Mouse (Mus musculus): ENCODE data around the gene Samd11. TPM values are rescaled to one million over a fixed set of nuclear protein-coding genes. Genes with fewer than 3 reads are reported as not detected.
A peak's percentile ranks its signal among the peaks of the same experiment; 100 is the strongest.

The Samd11 gene
- polyA plus RNA-seq (2015; fragmentation: Nextera tagmentation; extraction: Ambion mirVana), result 36.4 and 37.7 TPM in 2 replicates

DNA sequence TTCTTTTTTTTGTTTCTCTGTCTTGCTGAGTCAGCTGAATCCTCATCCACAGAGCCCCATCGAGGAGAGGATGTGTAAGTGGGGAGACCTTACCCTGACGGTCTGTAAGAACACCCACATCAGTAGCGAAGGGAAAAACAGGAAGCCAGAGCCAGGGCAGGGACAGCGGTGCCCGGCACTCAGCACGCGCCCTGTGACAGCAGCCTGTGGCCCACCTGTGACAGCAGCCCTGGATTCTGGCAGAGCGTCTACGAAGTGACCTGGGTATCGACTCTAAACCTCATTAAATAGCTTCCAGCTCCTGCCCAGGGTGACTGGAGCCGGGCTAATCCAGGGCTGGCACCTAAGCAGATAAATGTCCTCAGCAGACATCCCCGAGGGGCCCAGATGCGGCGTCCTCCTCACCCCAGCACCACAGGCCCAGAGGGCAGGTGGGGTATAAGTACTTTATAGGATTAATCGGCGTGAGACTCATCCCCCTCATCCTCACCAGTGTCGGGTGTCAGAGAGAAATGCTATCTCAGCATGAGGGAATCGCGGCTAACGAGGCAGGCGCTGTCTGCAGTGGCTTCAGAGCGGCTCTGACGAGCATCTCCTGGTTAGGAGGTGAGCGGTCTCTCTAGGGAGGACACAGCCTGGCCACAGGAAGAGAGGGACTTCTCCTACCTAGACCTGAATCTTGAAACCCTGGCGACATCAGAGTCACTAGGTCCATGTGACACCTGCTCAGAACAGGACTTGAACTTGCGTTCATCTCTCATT, at the start of gene Samd11:
Samd11 (minus strand) TSS at position 580 of the 762 bp plus-strand sequence.
- Histone ChIP-seq H3K4me1 (ENCODE audit: control insufficient read depth, low read depth, low read length) (peaks cover 44% of the 10 kb centered on the region), H3K4me3 (ENCODE audit: low read depth, low read length) (peak within 1 kb of the TSS; percentile 61), H3K4me2 (ENCODE audit: low read depth, low read length) (peak within 1 kb of the TSS; percentile 81), H3K27ac (ENCODE audit: low read length) (peak within 1 kb of the TSS; percentile 97), H3K9me3 (replicated peaks; ENCODE audit: control insufficient read depth, low read length) (no peaks in the 10 kb centered on the region), H3K9ac (ENCODE audit: low read depth, low read length) (peak within 1 kb of the TSS; percentile 81), H3K27me3 (ENCODE audit: control insufficient read depth, insufficient read depth, low read depth, low read length) (peaks cover 18% of the 10 kb centered on the region), H3K36me3 (ENCODE audit: control insufficient read depth, insufficient read depth) (peaks cover 17% of the 10 kb centered on the region)
- 3% methylated on average over 26 of the region's 26 CpGs for WGBS (ENCODE audit: insufficient replicate concordance)
- peak; percentile 13 for ATAC-seq (ENCODE audit: low read depth)

DNA sequence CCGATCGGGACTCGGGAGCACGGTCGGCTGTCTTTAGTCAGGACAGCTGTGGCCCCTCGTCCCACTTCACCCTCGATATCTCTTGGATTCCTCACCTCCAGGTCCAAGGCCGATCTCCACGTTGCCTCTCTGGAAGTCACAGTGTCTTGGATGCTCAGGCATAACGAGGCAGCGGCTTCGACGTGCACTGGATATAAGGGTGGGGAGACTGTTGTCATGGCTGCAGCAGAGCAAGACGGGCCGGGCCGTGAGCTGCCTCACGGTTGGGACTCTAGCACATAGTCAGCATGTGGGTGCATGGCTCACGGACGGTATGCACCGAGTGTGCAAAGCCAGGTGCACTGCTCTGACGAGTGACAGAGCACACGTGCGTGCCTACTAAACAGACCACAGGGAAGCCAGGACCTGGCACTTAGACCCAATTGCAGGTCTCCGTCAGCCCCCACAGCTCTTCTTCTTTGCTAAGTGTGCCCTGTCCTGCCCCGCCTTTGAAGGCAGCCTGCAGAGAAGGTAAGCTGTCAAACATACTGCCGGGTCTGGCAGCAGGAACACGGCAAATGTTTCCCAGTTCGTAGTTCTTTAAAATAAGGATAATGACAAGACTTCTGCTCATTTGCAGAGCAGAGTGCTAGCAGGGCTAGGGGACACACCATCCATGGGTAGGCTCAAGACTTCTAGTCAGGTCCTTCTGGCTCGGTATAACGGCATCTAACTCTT, 938 bp downstream of the Samd11 start:
- Histone ChIP-seq H3K9ac (ENCODE audit: low read depth, low read length) (peak overlapping the region; percentile 81), H3K4me3 (ENCODE audit: low read depth, low read length) (peak overlapping the region; percentile 61), H3K9me3 (replicated peaks; ENCODE audit: control insufficient read depth, low read length) (no peaks in the 10 kb centered on the region), H3K27me3 (ENCODE audit: control insufficient read depth, insufficient read depth, low read depth, low read length) (peaks cover 18% of the 10 kb centered on the region), H3K27ac (ENCODE audit: low read length) (peak overlapping the region; percentile 97), H3K36me3 (ENCODE audit: control insufficient read depth, insufficient read depth) (peaks cover 24% of the 10 kb centered on the region), H3K4me2 (ENCODE audit: low read depth, low read length) (peak overlapping the region; percentile 81), H3K4me1 (ENCODE audit: control insufficient read depth, low read depth, low read length) (peaks cover 51% of the 10 kb centered on the region)
- WGBS (ENCODE audit: insufficient replicate concordance), result 2% methylated on average over 30 of the region's 30 CpGs
- peak; percentile 58 for ATAC-seq (ENCODE audit: low read depth)

DNA sequence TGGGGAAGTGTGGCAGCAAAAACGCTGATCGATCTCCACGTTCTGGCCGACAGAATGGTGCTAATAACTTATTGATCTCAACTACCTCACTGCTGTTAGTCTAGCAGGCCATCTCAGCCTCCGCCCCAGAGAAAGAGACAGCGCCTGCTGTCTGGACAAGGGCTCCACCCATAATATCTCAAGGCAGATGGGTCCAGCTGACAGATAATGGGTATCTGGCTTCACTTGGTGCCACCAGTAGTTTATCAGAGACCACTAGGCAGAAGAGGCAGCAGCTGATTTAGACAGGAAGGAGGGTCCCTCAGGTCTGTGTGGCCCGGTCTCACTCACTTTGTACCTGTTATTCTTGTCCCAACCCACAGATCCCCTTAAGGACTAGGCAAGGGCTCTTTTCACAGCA, 2.4 kb downstream of the Samd11 start:
- 18% methylated on average over 7 of the region's 7 CpGs for WGBS (ENCODE audit: insufficient replicate concordance)
- peak overlapping the region; percentile 56 for H3K4me2 ChIP-seq (ENCODE audit: low read depth, low read length)
- peaks cover 39% of the 10 kb centered on the region for H3K36me3 ChIP-seq (ENCODE audit: control insufficient read depth, insufficient read depth)
- H3K27ac ChIP-seq (ENCODE audit: low read length), result peak overlapping the region; percentile 92
- H3K4me3 ChIP-seq (ENCODE audit: low read depth, low read length), result peak overlapping the region; percentile 43
- peak overlapping the region; percentile 68 for H3K9ac ChIP-seq (ENCODE audit: low read depth, low read length)
- peaks cover 57% of the 10 kb centered on the region for H3K4me1 ChIP-seq (ENCODE audit: control insufficient read depth, low read depth, low read length)
- ATAC-seq (ENCODE audit: low read depth), result peak; percentile 91
- no peaks in the 10 kb centered on the region for H3K9me3 ChIP-seq (replicated peaks; ENCODE audit: control insufficient read depth, low read length)
- H3K27me3 ChIP-seq (ENCODE audit: control insufficient read depth, insufficient read depth, low read depth, low read length), result peaks cover 18% of the 10 kb centered on the region

DNA sequence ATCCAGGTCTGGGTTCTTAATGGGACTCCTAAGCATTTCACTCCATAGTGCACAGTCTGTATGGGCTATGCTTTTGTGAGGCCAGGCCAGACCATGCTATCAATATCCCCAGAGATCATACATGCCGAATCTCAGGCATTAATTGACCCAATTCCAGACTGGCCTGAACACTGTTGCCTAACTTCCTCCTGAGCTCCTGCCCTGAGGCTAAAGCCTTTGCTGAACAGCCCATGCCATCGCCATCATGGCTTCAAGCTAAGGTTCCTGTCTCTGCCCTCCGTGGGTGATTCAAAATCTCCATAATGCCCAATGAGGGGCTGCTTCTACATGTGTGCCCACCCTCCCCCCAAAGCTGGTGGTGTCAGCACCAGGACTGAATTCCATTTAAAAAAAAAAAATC, 2.8 kb downstream of the Samd11 start:
- peaks cover 18% of the 10 kb centered on the region for H3K27me3 ChIP-seq (ENCODE audit: control insufficient read depth, insufficient read depth, low read depth, low read length)
- peak overlapping the region; percentile 92 for H3K27ac ChIP-seq (ENCODE audit: low read length)
- H3K9ac ChIP-seq (ENCODE audit: low read depth, low read length), result peak overlapping the region; percentile 68
- peaks cover 43% of the 10 kb centered on the region for H3K36me3 ChIP-seq (ENCODE audit: control insufficient read depth, insufficient read depth)
- whole genome bisulfite sequencing (ENCODE audit: insufficient replicate concordance), result 16% methylated on average over 3 of the region's 3 CpGs
- peak overlapping the region; percentile 43 for H3K4me3 ChIP-seq (ENCODE audit: low read depth, low read length)
- peak; percentile 5 for ATAC-seq (ENCODE audit: low read depth)
- peak overlapping the region; percentile 56 for H3K4me2 ChIP-seq (ENCODE audit: low read depth, low read length)
- H3K4me1 ChIP-seq (ENCODE audit: control insufficient read depth, low read depth, low read length), result peaks cover 57% of the 10 kb centered on the region
- H3K9me3 ChIP-seq (replicated peaks; ENCODE audit: control insufficient read depth, low read length), result no peaks in the 10 kb centered on the region

DNA sequence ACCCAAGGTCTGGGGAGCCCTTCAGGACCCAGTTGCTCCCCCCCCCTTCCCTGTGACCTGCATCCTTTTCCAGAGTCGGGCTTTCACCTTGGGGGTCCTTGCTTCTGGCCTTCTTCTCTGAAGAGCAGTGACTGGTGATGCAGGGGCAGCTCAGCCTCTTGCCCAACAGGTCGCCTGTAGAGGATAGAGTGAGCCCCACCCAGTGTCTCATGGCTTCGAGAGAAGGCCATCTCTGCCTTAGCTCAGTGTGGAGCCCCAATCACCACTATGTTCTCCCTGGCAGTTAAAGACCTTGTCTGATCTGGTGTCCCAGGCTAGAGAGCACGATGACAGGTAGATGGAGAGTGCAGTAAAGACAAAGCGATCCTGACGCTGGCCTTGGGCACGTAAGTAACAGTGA, 3.3 kb downstream of the Samd11 start:
- Histone ChIP-seq H3K9me3 (replicated peaks; ENCODE audit: control insufficient read depth, low read length) (no peaks in the 10 kb centered on the region), H3K27me3 (ENCODE audit: control insufficient read depth, insufficient read depth, low read depth, low read length) (peaks cover 18% of the 10 kb centered on the region), H3K9ac (ENCODE audit: low read depth, low read length) (peak overlapping the region; percentile 68), H3K27ac (ENCODE audit: low read length) (peak overlapping the region; percentile 92), H3K36me3 (ENCODE audit: control insufficient read depth, insufficient read depth) (peaks cover 48% of the 10 kb centered on the region), H3K4me1 (ENCODE audit: control insufficient read depth, low read depth, low read length) (peaks cover 57% of the 10 kb centered on the region), H3K4me2 (ENCODE audit: low read depth, low read length) (peak overlapping the region; percentile 56), H3K4me3 (ENCODE audit: low read depth, low read length) (peak overlapping the region; percentile 43)
- ATAC-seq (ENCODE audit: low read depth), result peak; percentile 45
- WGBS (ENCODE audit: insufficient replicate concordance), result 11% methylated on average over 7 of the region's 7 CpGs

DNA sequence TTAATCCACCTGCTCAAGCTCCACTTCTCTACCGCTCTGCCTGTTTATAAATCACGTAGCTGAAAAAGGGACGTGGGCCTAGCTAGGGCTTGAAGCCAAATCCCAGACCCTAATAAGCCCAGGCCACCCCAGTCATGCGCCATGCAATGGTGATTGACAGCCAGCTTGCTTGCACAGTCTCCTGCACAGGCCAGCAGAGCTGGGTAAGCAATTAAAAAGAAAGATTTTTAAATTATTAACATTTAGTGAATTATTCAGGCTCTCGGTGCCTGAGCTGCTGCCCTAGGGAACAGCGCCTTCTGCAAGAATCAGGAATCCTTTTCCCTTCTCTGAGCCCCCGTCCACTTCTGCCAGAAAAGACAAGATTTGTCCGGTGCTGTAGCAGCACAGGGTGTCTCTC, 4.4 kb downstream of the Samd11 start:
- H3K4me3 ChIP-seq (ENCODE audit: low read depth, low read length), result peak overlapping the region; percentile 43
- peaks cover 58% of the 10 kb centered on the region for H3K36me3 ChIP-seq (ENCODE audit: control insufficient read depth, insufficient read depth)
- H3K9ac ChIP-seq (ENCODE audit: low read depth, low read length), result peak overlapping the region; percentile 68
- peak overlapping the region; percentile 56 for H3K4me2 ChIP-seq (ENCODE audit: low read depth, low read length)
- no peak for ATAC-seq (ENCODE audit: low read depth)
- 70% methylated on average over 8 of the region's 8 CpGs for WGBS (ENCODE audit: insufficient replicate concordance)
- H3K9me3 ChIP-seq (replicated peaks; ENCODE audit: control insufficient read depth, low read length), result no peaks in the 10 kb centered on the region
- H3K4me1 ChIP-seq (ENCODE audit: control insufficient read depth, low read depth, low read length), result peaks cover 57% of the 10 kb centered on the region
- H3K27ac ChIP-seq (ENCODE audit: low read length), result peak overlapping the region; percentile 92
- peaks cover 18% of the 10 kb centered on the region for H3K27me3 ChIP-seq (ENCODE audit: control insufficient read depth, insufficient read depth, low read depth, low read length)

DNA sequence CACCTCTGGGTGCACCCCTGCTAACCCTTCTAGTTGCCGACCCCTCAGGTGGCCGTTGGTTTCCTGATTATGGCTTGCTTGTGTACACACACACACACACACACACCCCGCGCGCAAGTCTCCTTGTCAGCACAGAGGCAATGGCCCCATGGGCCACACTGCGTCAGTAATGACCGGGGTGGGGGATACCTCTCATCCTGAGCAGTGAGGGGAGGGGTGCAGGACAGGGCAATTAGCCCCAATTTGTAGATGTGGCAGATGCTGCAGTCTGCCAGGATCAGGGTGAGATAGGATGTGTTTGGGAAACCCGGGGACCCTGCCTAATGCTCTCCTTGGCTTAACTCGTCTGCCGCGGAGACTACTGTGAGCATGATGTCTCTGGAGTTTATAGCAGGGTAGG, 5.9 kb downstream of the Samd11 start:
- no peaks in the 10 kb centered on the region for H3K9me3 ChIP-seq (replicated peaks; ENCODE audit: control insufficient read depth, low read length)
- peaks cover 6% of the 10 kb centered on the region for H3K27me3 ChIP-seq (ENCODE audit: control insufficient read depth, insufficient read depth, low read depth, low read length)
- peaks cover 70% of the 10 kb centered on the region for H3K36me3 ChIP-seq (ENCODE audit: control insufficient read depth, insufficient read depth)
- no peak overlapping the region for H3K4me2 ChIP-seq (ENCODE audit: low read depth, low read length)
- WGBS (ENCODE audit: insufficient replicate concordance), result 61% methylated on average over 11 of the region's 11 CpGs
- H3K4me1 ChIP-seq (ENCODE audit: control insufficient read depth, low read depth, low read length), result peaks cover 46% of the 10 kb centered on the region
- no peak overlapping the region for H3K9ac ChIP-seq (ENCODE audit: low read depth, low read length)
- H3K27ac ChIP-seq (ENCODE audit: low read length), result peak overlapping the region; percentile 12; the same call in 1 of the 2 replicates
- no peak overlapping the region for H3K4me3 ChIP-seq (ENCODE audit: low read depth, low read length)
- no peak for ATAC-seq (ENCODE audit: low read depth)

DNA sequence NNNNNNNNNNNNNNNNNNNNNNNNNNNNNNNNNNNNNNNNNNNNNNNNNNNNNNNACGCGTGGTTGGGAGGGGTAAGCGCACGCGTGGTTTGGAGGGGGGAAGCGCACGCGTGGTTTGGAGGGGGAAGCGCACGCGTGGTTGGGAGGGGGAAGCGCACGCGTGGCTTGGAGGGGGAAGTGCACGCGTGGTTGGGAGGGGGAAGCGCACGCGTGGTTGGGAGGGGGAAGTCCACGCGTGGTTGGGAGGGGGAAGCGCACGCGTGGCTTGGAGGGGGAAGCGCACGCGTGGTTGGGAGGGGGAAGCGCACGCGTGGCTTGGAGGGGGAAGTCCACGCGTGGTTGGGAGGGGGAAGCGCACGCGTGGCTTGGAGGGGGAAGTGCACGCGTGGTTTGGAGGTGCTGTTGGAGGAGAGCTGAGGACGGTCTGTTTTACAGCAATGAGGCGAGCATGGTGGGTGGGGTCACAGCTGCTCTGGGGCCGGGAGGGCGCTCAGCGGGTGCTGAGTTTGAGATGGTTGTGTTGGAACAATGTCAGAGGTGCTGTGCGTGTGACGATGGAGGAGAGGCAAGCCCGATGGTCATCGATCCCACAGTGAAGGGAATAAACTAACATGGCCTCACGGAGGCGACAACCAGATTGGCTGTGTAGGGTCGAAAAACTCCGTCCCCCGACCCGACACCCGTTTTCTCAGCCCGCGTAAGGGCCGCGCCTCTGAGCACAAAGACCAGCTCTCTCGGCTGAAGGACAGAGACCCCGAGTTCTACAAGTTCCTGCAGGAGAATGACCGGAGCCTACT, 18.6 kb downstream of the Samd11 start:
- Histone ChIP-seq H3K4me1 (ENCODE audit: control insufficient read depth, low read depth, low read length) (peaks cover 25% of the 10 kb centered on the region), H3K36me3 (ENCODE audit: control insufficient read depth, insufficient read depth) (peaks cover 40% of the 10 kb centered on the region), H3K9ac (ENCODE audit: low read depth, low read length) (peak overlapping the region; percentile 79), H3K27ac (ENCODE audit: low read length) (peak overlapping the region; percentile 52), H3K4me2 (ENCODE audit: low read depth, low read length) (peak overlapping the region; percentile 100), H3K9me3 (replicated peaks; ENCODE audit: control insufficient read depth, low read length) (no peaks in the 10 kb centered on the region), H3K27me3 (ENCODE audit: control insufficient read depth, insufficient read depth, low read depth, low read length) (no peaks in the 10 kb centered on the region), H3K4me3 (ENCODE audit: low read depth, low read length) (peak overlapping the region; percentile 94)
- WGBS (ENCODE audit: insufficient replicate concordance), result 19% methylated on average over 55 of the region's 60 CpGs
- no peak for ATAC-seq (ENCODE audit: low read depth)
